Mouse (Mus musculus) forebrain, embryonic 16.5 days (tissue): Measurements from ENCODE around the gene Gfra4. TPM values are rescaled to one million over a fixed set of nuclear protein-coding genes. Genes with fewer than 3 reads are reported as not detected.
"Not testable (repeated sequence)": the region's sequence is repeated elsewhere in the genome, so short reads cannot be mapped to it uniquely, and the experiment has no call there.

ENCODE experiments used
- ATAC-seq: fragments of 200-750 bp; cut with Nextera tagmentation; 2 replicates; pipeline ENCODE4 v1.8.0; 2017; ENCODE audit warnings: mild to moderate bottlenecking, moderate library complexity
- H3K27ac ChIP-seq: fragments of 300-500 bp; sonication (generic); 2 replicates; pipeline ENCODE4 v1.5.1; 2014; ENCODE audit warnings: low read length, control low read depth
- H3K27me3 ChIP-seq: fragments of 300-500 bp; sonication (generic); replicated peaks from 2 replicates; pipeline ENCODE4 v1.6.1; 2014; ENCODE audit warnings: low read length; ENCODE audit not compliant: control insufficient read depth, insufficient read depth
- H3K36me3 ChIP-seq: fragments of 300-500 bp; sonication (generic); 2 replicates; pipeline ENCODE4 v1.6.1; 2014; ENCODE audit not compliant: control insufficient read depth, insufficient read depth
- H3K4me1 ChIP-seq: fragments of 300-500 bp; sonication (generic); replicated peaks from 2 replicates; pipeline ENCODE4 v1.6.1; 2014; ENCODE audit warnings: low read length; ENCODE audit not compliant: control insufficient read depth, insufficient read depth
- H3K4me2 ChIP-seq: fragments of 300-500 bp; sonication (generic); 2 replicates; pipeline ENCODE4 v1.6.1; 2014; ENCODE audit warnings: mild to moderate bottlenecking, low read length, control low read depth
- H3K4me3 ChIP-seq: fragments of 300-500 bp; sonication (generic); replicated peaks from 2 replicates; pipeline ENCODE4 v1.5.1; 2014; ENCODE audit warnings: mild to moderate bottlenecking, low read length, control low read depth
- H3K9ac ChIP-seq: fragments of 300-500 bp; sonication (generic); replicated peaks from 2 replicates; pipeline ENCODE4 v1.6.1; 2014; ENCODE audit warnings: low read depth, low read length, control low read depth
- H3K9me3 ChIP-seq: fragments of 300-500 bp; sonication (generic); 2 replicates; pipeline ENCODE4 v1.6.1; 2016; ENCODE audit warnings: low read length; ENCODE audit not compliant: control insufficient read depth
- WGBS: fragments of 180-500 bp; shearing (Covaris S2); extraction: QIAGEN DNeasy Blood & Tissue Kit; methylation state at CpG from one replicate; pipeline ENCODE4 v1.1.7; 2014; 5-methylcytosine and 5-hydroxymethylcytosine counted together
- polyA plus RNA-seq: library from polyadenylated mRNA; unstranded; fragments of >200 nt; fragmentation: Nextera tagmentation; extraction: Ambion mirVana; gene quantifications from 2 replicates; pipeline ENCODE4 v1.2.1, GENCODE M21; 2015

The Gfra4 gene
- polyA plus RNA-seq, 1 experiment from 2014 or later, result 42.8 TPM

DNA sequence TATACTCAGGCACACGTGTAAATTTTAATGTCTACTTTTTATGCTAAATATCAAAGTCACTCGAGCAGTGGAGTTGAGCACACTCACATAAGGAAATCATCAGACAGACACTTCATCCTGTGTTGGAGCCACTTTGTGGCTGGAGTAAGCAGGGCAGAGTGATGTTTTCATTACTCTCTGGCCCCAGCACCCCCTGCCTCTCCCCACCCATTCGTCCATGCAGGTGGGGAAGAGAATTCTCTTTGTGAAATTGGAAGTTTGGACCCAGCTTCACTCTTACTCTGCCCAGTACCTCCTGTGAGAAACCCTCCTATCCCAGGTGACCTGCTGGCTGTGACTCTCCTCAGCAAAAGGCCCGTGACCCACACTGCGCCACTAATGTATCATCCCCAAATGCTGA is 4.2 kb downstream of the Gfra4 start:
- WGBS, result 77% methylated on average over 5 of the region's 5 CpGs
- H3K4me2 ChIP-seq, result no peak overlapping the region
- no peak overlapping the region for H3K9ac ChIP-seq
- peaks cover 2% of the 10 kb centered on the region; the same call in 1 of the 2 replicates for H3K9me3 ChIP-seq
- peaks cover 18% of the 10 kb centered on the region for H3K4me1 ChIP-seq
- H3K27me3 ChIP-seq, result peaks cover 10% of the 10 kb centered on the region
- H3K4me3 ChIP-seq, result no peak overlapping the region
- H3K27ac ChIP-seq, result no peak overlapping the region
- H3K36me3 ChIP-seq, result no peaks in the 10 kb centered on the region
- no peak for ATAC-seq

DNA sequence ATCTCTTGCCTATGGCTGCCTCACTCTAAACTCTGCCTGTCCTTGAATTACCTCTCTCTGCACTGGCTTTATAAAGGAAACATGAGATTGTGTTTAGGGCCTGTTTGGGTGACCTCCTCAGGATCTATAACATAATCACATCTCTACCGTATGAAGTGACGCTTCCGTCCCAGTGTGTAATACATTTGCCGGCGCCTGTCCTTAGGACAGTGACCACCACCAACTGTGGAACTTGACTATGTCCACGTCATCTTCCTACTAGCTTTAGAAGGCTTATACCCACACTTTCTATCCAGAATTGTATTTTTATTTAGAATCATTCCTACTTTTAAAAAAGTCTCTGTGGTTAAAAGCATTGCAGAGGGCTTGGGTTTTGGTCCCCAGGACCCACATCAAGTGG is 4.7 kb downstream of the Gfra4 start:
- Histone ChIP-seq H3K4me2 (no peak overlapping the region), H3K4me1 (peaks cover 18% of the 10 kb centered on the region), H3K9me3 (peaks cover 5% of the 10 kb centered on the region; the same call in 1 of the 2 replicates), H3K9ac (no peak overlapping the region), H3K27ac (no peak overlapping the region), H3K4me3 (no peak overlapping the region), H3K36me3 (no peaks in the 10 kb centered on the region), H3K27me3 (peaks cover 10% of the 10 kb centered on the region)
- ATAC-seq, result no peak
- 93% methylated on average over 6 of the region's 6 CpGs for WGBS

DNA sequence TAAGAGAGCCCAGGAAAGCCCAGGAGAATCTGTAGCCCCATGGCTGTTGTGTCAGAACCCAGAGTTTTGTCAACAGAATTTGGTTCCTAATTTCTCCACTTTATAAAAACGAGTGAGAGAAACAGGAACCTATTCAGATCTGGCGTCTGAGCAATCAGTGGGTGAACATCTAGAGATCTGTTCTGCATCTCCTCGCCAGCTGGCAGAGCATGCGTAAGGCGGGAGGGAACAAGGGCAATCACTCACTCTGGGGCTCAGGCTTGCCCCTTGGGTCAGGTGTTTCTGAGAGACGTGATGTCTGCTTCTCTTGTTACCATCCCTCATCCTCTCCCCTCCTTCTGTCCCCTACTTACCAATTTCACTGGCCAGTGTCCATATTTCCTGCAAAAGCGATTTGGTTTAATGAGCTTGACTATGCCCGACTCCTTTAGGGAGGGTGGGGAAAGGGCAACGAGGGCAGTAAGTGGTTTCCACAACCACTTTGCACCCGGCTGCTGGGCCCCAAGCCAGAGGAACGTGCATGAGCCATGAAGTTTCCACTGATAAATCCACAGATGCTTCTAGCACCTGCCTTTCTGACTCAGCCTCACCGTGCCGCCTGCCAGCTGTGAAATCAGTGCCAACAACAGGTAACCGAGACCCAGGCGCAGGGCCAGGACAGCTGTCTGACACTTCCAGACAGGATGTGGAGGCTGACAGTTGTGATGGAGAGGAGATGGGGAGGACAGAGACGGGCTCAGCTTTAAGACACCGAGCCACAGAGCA is 5.5 kb downstream of the Gfra4 start:
- no peak overlapping the region for H3K27ac ChIP-seq
- 53% methylated on average over 17 of the region's 17 CpGs for WGBS
- peaks cover 10% of the 10 kb centered on the region for H3K27me3 ChIP-seq
- no peak overlapping the region; the same call in 1 of the 2 replicates for H3K9ac ChIP-seq
- no peaks in the 10 kb centered on the region for H3K36me3 ChIP-seq
- ATAC-seq, result no peak
- peaks cover 18% of the 10 kb centered on the region for H3K4me1 ChIP-seq
- H3K4me2 ChIP-seq, result no peak overlapping the region
- peaks cover 5% of the 10 kb centered on the region; the same call in 1 of the 2 replicates for H3K9me3 ChIP-seq
- no peak overlapping the region for H3K4me3 ChIP-seq

DNA sequence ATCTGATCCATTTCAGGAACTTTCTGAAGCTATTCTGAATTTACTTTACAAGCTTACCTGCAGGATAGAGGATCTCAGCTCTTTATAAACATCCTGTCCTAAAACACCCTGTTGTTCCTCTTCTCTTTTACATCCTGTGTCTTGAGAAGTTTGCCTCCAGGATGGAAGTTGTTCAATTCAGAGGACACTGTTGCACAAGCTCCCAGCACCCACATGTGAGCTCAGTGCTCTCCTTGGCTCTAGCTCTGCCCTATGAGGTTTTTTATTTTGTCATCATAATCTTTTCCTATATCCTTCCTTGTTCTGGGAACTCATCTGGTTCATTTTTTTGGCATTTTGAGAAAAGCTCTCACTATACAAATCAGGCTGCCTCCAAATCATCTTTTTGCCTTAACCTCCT is 6.1 kb downstream of the Gfra4 start:
- no peak overlapping the region for H3K27ac ChIP-seq
- no peak overlapping the region for H3K9ac ChIP-seq
- H3K4me2 ChIP-seq, result no peak overlapping the region
- H3K27me3 ChIP-seq, result peaks cover 7% of the 10 kb centered on the region
- H3K4me1 ChIP-seq, result peaks cover 18% of the 10 kb centered on the region
- H3K4me3 ChIP-seq, result no peak overlapping the region
- H3K36me3 ChIP-seq, result no peaks in the 10 kb centered on the region
- peaks cover 5% of the 10 kb centered on the region; the same call in 1 of the 2 replicates for H3K9me3 ChIP-seq
- ATAC-seq, result no peak

DNA sequence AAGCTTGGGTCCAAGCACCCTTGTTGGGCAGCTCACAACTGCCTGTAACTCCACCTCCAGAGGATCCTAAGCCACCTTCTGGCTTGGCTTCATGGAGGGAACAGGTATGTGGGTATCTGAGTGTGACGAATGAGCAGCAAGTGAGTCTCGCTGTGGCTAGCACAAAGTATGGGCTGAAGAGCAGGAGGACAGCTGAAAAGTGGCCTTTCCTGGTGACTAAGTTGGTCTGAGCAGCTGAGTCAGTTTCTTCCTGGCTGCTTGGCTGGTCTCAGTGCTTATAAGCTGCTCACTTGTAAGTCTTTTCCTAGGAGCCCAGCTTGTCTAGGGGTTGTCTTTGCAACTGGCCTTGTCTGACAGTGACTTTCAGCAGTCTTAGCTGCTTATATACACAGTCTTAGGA is 6.5 kb downstream of the Gfra4 start:
- H3K36me3 ChIP-seq, result no peaks in the 10 kb centered on the region
- H3K27ac ChIP-seq, result no peak overlapping the region
- peaks cover 16% of the 10 kb centered on the region for H3K4me1 ChIP-seq
- peaks cover 7% of the 10 kb centered on the region for H3K27me3 ChIP-seq
- H3K4me3 ChIP-seq, result no peak overlapping the region
- H3K4me2 ChIP-seq, result no peak overlapping the region
- no peak for ATAC-seq
- H3K9ac ChIP-seq, result no peak overlapping the region
- peaks cover 5% of the 10 kb centered on the region; the same call in 1 of the 2 replicates for H3K9me3 ChIP-seq
- WGBS, result 97% methylated on average over 2 of the region's 2 CpGs

DNA sequence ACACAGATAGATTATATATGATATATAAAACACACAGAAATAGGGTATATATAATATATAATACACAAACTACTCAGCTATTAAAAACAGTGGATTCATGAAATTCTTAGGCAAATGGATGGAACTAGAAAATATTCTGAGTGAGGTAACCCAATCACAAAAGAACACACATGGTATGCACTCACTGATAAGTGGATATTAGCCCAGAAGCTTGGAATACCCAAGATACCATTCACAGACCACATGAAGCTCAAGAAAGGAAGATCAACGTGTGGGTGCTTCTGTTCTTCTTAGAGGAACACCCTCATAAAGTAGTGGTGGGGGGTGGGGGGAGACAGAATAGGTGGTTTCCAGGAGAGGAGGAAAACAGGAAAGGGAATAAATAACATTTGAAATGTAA is 11.5 kb downstream of the Gfra4 start:
- H3K4me2 ChIP-seq, H3K36me3 ChIP-seq, H3K9ac ChIP-seq, H3K4me1 ChIP-seq, H3K9me3 ChIP-seq, ATAC-seq, H3K4me3 ChIP-seq, H3K27ac ChIP-seq, H3K27me3 ChIP-seq: not testable (repeated sequence)
- WGBS, result 61% methylated on average over 1 of the region's 1 CpGs

DNA sequence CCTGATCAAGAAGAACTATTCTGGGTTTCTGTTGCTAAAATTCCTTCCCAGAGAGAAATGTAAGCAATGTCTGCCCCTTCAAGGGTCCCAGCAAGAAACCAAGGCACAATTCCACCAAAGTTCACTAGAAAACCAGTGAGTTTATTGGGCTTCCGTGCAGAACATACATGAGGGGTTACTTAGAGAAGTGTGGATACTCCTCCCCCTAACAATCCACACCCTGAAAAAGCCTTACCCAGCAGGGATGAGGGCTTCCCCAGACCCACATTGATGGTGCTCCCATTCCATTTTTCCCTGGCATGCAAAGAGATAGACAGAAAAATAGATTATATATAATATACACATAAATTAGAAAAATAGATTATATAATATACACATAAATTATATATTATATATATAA is 11.9 kb downstream of the Gfra4 start:
- no peaks in the 10 kb centered on the region for H3K27me3 ChIP-seq
- H3K27ac ChIP-seq, result no peak overlapping the region
- no peak for ATAC-seq
- H3K9ac ChIP-seq, result no peak overlapping the region
- 97% methylated on average over 1 of the region's 1 CpGs for WGBS
- no peak overlapping the region for H3K4me3 ChIP-seq
- H3K36me3 ChIP-seq, result peaks cover 4% of the 10 kb centered on the region; the same call in 1 of the 2 replicates
- no peaks in the 10 kb centered on the region for H3K4me1 ChIP-seq
- no peak overlapping the region for H3K4me2 ChIP-seq
- H3K9me3 ChIP-seq, result peaks cover 5% of the 10 kb centered on the region; the same call in 1 of the 2 replicates

DNA sequence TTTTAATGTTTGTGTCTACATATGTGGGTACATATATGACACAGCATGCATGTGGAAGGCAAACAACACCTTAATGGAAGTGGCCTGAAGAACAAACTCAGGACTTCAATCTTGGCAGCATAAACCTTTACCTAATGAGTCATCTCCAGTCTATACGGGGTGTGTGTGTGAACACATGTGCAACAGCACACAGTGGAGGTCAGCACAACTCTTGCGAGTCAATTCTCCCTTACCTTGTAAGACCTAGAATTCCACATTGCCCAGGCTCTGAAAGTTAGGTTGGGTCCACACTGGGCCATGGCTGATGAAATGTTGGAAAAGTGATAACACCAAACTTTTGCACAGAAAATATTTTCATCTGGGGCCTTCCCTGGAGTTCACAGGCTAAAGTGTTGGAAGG is 12.3 kb downstream of the Gfra4 start:
- H3K4me2 ChIP-seq, result no peak overlapping the region
- H3K27me3 ChIP-seq, result no peaks in the 10 kb centered on the region
- no peak overlapping the region for H3K9ac ChIP-seq
- H3K4me3 ChIP-seq, result no peak overlapping the region
- H3K36me3 ChIP-seq, result peaks cover 8% of the 10 kb centered on the region; the same call in 1 of the 2 replicates
- peaks cover 5% of the 10 kb centered on the region; the same call in 1 of the 2 replicates for H3K9me3 ChIP-seq
- no peak overlapping the region for H3K27ac ChIP-seq
- WGBS, result 93% methylated on average over 2 of the region's 2 CpGs
- ATAC-seq, result no peak
- H3K4me1 ChIP-seq, result no peaks in the 10 kb centered on the region

DNA sequence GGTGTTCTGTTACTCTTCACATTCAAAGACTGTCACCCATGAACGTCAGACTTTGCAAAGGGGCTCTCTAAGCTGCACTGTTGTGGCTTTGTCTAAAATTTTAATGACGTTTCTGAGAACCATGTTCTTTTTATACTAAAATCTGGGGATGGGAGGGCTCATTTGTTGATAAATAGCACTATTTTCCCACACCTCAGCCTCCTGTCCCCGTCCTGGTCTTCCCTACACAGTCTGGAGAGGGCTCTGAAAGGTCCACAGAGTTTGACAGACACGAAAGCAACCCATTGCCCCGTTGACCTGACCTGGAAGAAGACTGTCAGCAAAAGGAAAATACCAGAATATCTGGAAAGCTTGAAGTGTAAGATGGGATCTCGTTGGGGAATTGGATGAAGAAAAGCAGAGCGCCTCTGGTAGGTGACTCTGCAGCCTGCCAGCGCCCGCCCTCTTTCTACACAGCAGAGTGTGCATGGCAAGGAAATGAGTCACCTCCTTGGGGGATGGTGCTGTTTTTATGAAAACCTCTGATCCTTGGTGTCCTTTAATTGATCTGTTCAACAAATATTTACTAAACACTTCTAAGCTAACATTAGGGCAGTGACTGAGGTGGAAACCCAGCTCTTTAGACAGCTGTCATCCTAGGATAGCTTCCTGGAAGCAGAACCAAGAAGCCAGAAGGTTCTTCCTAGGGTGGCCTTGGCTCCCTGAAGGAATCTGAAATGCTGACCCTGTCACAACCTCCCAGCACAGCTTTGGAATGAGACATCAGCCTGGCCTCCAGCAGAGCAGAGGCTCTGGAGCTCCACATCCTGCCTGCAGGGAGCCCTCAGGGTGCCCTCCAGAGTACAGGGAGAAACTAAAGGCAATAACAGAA is 13.6 kb downstream of the Gfra4 start:
- no peak for ATAC-seq

More for the DNA sequence above, 13.6 kb downstream of the Gfra4 start:
- H3K4me3 ChIP-seq, result no peak overlapping the region
- WGBS, result 81% methylated on average over 9 of the region's 9 CpGs
- H3K4me1 ChIP-seq, result no peaks in the 10 kb centered on the region
- no peak overlapping the region for H3K9ac ChIP-seq
- H3K9me3 ChIP-seq, result peaks cover 5% of the 10 kb centered on the region; the same call in 1 of the 2 replicates
- H3K4me2 ChIP-seq, result no peak overlapping the region
- H3K27me3 ChIP-seq, result no peaks in the 10 kb centered on the region
- H3K27ac ChIP-seq, result no peak overlapping the region
- peaks cover 8% of the 10 kb centered on the region; the same call in 1 of the 2 replicates for H3K36me3 ChIP-seq
